Mouse (Mus musculus) intestine, embryonic 16.5 days (tissue): ENCODE measurements around the gene Arhgap28. TPM values are rescaled to one million over a fixed set of nuclear protein-coding genes. Genes with fewer than 3 reads are reported as not detected.
A peak's percentile ranks its signal among the peaks of the same experiment; 100 is the strongest.

Source experiments
- ATAC-seq: fragments of 200-750 bp; cut with Nextera tagmentation; 2 replicates; pipeline ENCODE4 v1.8.0; 2017; ENCODE audit warnings: moderate TSS enrichment, moderate library complexity
- H3K27ac ChIP-seq: fragments of 300-500 bp; sonication (generic); 2 replicates; pipeline ENCODE4 v1.5.1; 2014; ENCODE audit warnings: mild to moderate bottlenecking, low read length
- H3K27me3 ChIP-seq: fragments of 300-500 bp; sonication (generic); replicated peaks from 2 replicates; pipeline ENCODE4 v1.6.1; 2014; ENCODE audit warnings: low read length, control low read depth, mixed read lengths; ENCODE audit not compliant: control insufficient read depth, insufficient read depth
- H3K36me3 ChIP-seq: fragments of 300-500 bp; sonication (generic); 2 replicates; pipeline ENCODE4 v1.6.1; 2014; ENCODE audit warnings: low read length, control low read depth; ENCODE audit not compliant: control insufficient read depth, insufficient read depth
- H3K4me1 ChIP-seq: fragments of 300-500 bp; sonication (generic); 2 replicates; pipeline ENCODE4 v1.6.1; 2014; ENCODE audit warnings: low read length, control low read depth, mixed read lengths; ENCODE audit not compliant: control insufficient read depth, insufficient read depth
- H3K4me2 ChIP-seq: fragments of 300-500 bp; sonication (generic); 2 replicates; pipeline ENCODE4 v1.6.1; 2014; ENCODE audit warnings: low read depth, low read length, control low read depth
- H3K4me3 ChIP-seq: fragments of 300-500 bp; sonication (generic); 2 replicates; pipeline ENCODE4 v1.5.1; 2014; ENCODE audit warnings: mild to moderate bottlenecking, low read length
- H3K9ac ChIP-seq: fragments of 300-500 bp; sonication (generic); 2 replicates; pipeline ENCODE4 v1.6.1; 2014; ENCODE audit warnings: low read depth, low read length
- H3K9me3 ChIP-seq: fragments of 300-500 bp; sonication (generic); 2 replicates; pipeline ENCODE4 v1.6.1; 2016; ENCODE audit warnings: low read length, control low read depth; ENCODE audit not compliant: control insufficient read depth
- WGBS: fragments of 180-500 bp; shearing (Covaris S2); extraction: QIAGEN DNeasy Blood & Tissue Kit; methylation state at CpG from one replicate; pipeline ENCODE4 v1.1.7; 2014; 5-methylcytosine and 5-hydroxymethylcytosine counted together
- polyA plus RNA-seq: library from polyadenylated mRNA; unstranded; fragments of >200 nt; fragmentation: Nextera tagmentation; extraction: Ambion mirVana; gene quantifications from 2 replicates; pipeline ENCODE4 v1.2.1, GENCODE M21; 2015

Gene Arhgap28
- polyA plus RNA-seq, 1 experiment from 2014 or later, result 12.7 TPM

- no peak for ATAC-seq
- no peaks in the 10 kb centered on the region for H3K36me3 ChIP-seq
- no peaks in the 10 kb centered on the region for H3K9me3 ChIP-seq
- H3K4me3 ChIP-seq, result no peak overlapping the region
- H3K4me2 ChIP-seq, result no peak overlapping the region
- no peaks in the 10 kb centered on the region for H3K27me3 ChIP-seq
- H3K27ac ChIP-seq, result no peak overlapping the region
- 40% methylated on average over 3 of the region's 3 CpGs for WGBS
- H3K9ac ChIP-seq, result no peak overlapping the region
- H3K4me1 ChIP-seq, result no peaks in the 10 kb centered on the region; the same call in 1 of the 2 replicates
Observed at GRCm38 (mm10) chr17:68017095-68017494, 13.2 kb upstream of the Arhgap28 start.

DNA sequence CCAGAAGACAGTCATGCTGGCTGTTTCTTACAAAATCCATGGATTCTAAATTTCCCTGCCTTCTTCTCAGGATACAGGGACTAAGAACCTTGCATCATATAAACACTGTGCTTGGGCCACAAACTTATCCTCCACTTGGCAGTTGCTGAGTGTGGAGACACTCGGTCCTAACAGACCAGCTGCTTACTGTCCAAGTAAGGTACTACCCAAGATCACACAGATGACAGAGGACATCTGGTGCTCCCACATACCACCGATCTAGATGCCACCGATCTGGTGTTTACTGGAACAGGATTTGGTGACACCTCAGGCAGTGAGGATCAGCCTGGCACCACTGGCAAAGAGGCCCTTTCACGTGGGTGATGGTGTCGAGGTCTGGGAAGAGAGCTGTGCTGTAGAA lies 7.7 kb upstream of the Arhgap28 start:
- no peaks in the 10 kb centered on the region for H3K27me3 ChIP-seq
- H3K9me3 ChIP-seq, result no peaks in the 10 kb centered on the region
- no peaks in the 10 kb centered on the region for H3K4me1 ChIP-seq
- H3K27ac ChIP-seq, result no peak overlapping the region
- no peak for ATAC-seq
- H3K4me2 ChIP-seq, result no peak overlapping the region
- no peak overlapping the region for H3K4me3 ChIP-seq
- 70% methylated on average over 5 of the region's 5 CpGs for WGBS
- no peaks in the 10 kb centered on the region for H3K36me3 ChIP-seq
- no peak overlapping the region for H3K9ac ChIP-seq

GRCm38 (mm10) chr17:68010041-68010440 lies 6.1 kb upstream of the Arhgap28 start:
- Histone ChIP-seq H3K4me1 (0 out of 2 replicates have a peak, but pooled peaks cover under 1% of the 10 kb centered on the region), H3K36me3 (no peaks in the 10 kb centered on the region), H3K4me3 (no peak overlapping the region), H3K4me2 (no peak overlapping the region), H3K27me3 (no peaks in the 10 kb centered on the region), H3K27ac (no peak overlapping the region), H3K9ac (no peak overlapping the region), H3K9me3 (no peaks in the 10 kb centered on the region)
- WGBS, result 94% methylated on average over 5 of the region's 5 CpGs
- ATAC-seq, result no peak

DNA sequence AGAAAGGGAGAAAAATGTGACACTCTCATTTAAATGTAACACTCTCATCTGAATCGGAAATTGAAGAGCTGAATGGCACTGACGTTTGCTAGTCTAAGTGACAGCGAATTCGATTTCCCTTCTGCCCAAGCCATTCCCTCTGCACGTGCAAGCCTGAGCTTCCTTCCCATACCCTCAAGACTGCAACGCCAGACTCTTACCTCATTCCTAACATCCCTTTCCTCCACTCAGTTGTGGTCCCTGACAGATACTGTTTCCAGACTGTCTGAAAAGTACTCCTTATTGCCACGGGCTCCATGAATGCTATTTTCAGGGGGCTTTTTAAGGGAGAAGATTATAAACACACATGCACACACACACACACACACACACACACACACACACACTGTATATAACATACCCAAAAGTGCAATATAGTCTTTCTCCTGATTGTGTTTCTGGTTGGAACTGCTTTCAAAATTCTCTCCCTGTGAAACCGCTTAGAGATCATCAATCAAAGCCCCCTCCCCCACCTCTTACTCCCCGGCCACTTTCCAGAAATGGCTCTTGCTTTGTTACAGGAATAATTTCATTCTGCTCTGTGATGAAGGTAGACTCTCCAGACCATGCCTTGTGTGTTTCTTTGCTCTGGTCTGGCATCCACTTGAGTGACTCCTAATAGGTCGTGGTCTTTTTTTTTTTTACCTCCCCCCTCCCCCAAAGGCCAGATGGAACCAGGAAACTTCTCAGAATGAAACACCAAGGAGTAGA lies 836 bp upstream of the Arhgap28 start:
- Histone ChIP-seq H3K36me3 (no peaks in the 10 kb centered on the region), H3K9me3 (no peaks in the 10 kb centered on the region), H3K27me3 (no peaks in the 10 kb centered on the region), H3K4me1 (peaks cover 3% of the 10 kb centered on the region; the same call in 1 of the 2 replicates), H3K9ac (peak overlapping the region; percentile 75), H3K4me3 (peak overlapping the region; percentile 72), H3K4me2 (peak overlapping the region; percentile 50), H3K27ac (peak overlapping the region; percentile 75)
- peak; percentile 49 for ATAC-seq
- WGBS, result 6% methylated on average over 10 of the region's 10 CpGs

- peak overlapping the region; percentile 50 for H3K4me2 ChIP-seq
- H3K9me3 ChIP-seq, result no peaks in the 10 kb centered on the region
- peaks cover 3% of the 10 kb centered on the region; the same call in 1 of the 2 replicates for H3K4me1 ChIP-seq
- WGBS, result 16% methylated on average over 17 of the region's 17 CpGs
- peak overlapping the region; percentile 72 for H3K4me3 ChIP-seq
- H3K9ac ChIP-seq, result peak overlapping the region; percentile 75; the same call in 1 of the 2 replicates
- H3K27ac ChIP-seq, result no peak overlapping the region; the same call in 1 of the 2 replicates
- no peaks in the 10 kb centered on the region for H3K27me3 ChIP-seq
- ATAC-seq, result no peak
- H3K36me3 ChIP-seq, result no peaks in the 10 kb centered on the region
Observed at GRCm38 (mm10) chr17:68002608-68003595, 1.0 kb downstream of the Arhgap28 start.

- no peak overlapping the region for H3K4me3 ChIP-seq
- H3K9me3 ChIP-seq, result no peaks in the 10 kb centered on the region
- no peak for ATAC-seq
- H3K27ac ChIP-seq, result no peak overlapping the region
- H3K36me3 ChIP-seq, result no peaks in the 10 kb centered on the region
- no peak overlapping the region for H3K9ac ChIP-seq
- H3K4me2 ChIP-seq, result no peak overlapping the region
- WGBS, result 51% methylated on average over 8 of the region's 8 CpGs
- H3K4me1 ChIP-seq, result peaks cover 17% of the 10 kb centered on the region
- H3K27me3 ChIP-seq, result no peaks in the 10 kb centered on the region
Observed at GRCm38 (mm10) chr17:67999801-68000200, 4.1 kb downstream of the Arhgap28 start.

DNA sequence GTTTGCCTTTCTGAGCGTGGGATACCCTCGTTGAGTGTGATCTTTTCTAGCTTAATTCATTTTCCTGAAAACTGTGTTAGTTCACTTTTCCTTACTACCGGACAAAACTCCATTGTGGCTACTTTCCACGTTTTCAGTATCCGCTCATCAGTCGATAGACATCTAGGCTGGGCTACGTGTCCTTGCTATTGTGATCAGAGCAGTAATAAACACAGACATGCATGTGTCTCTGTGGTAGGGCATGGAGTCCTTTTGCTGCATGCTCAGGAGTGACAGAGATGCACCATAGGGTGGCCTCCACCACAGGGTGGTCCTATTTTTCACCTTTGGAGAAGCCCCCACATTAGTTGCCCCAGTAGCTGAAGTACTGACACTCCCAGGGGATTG lies 7.2 kb downstream of the Arhgap28 start:
- peak overlapping the region; percentile 13; the same call in 1 of the 2 replicates for H3K27ac ChIP-seq
- H3K27me3 ChIP-seq, result no peaks in the 10 kb centered on the region
- H3K4me3 ChIP-seq, result no peak overlapping the region
- no peak overlapping the region for H3K9ac ChIP-seq
- ATAC-seq, result no peak
- H3K9me3 ChIP-seq, result no peaks in the 10 kb centered on the region
- WGBS, result 68% methylated on average over 7 of the region's 7 CpGs
- H3K4me1 ChIP-seq, result peaks cover 17% of the 10 kb centered on the region
- H3K36me3 ChIP-seq, result no peaks in the 10 kb centered on the region
- no peak overlapping the region for H3K4me2 ChIP-seq

DNA sequence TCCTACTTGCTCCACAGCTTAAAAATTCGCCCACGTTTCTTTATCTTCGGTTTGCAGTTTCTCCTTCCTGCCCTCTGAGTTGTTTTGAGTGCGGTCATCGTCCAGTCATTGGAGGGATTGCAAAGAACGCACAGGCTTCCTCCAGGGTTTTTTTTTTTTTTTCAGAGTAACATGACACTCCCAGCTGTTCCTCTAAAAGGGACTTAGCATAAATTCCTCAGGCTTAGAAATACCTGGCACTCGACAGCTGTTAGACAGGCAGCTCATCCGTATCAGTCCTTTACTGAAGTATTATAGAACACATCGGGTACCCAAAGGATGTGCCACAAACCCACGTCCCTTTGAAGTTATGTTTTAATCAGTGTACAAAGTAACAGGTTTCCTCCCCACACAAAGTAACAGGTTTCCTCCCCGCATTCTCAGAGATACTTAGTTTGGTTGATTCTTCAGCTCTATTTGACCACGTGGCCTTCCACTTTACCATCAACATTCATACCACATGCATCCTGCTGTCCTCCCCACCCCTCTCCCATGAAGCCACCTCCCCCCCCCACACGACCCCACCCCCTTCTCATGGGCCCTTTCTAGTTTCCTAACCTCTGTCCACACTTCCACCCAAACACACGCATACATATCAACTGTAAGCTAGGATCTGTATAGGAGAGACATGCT lies 7.7 kb downstream of the Arhgap28 start:
- Histone ChIP-seq H3K36me3 (no peaks in the 10 kb centered on the region), H3K9me3 (no peaks in the 10 kb centered on the region), H3K27ac (peak overlapping the region; percentile 13), H3K9ac (no peak overlapping the region), H3K4me2 (peak overlapping the region; percentile 31; the same call in 1 of the 2 replicates), H3K27me3 (no peaks in the 10 kb centered on the region), H3K4me3 (no peak overlapping the region), H3K4me1 (peaks cover 17% of the 10 kb centered on the region)
- peak; percentile 66 for ATAC-seq
- WGBS, result 11% methylated on average over 14 of the region's 14 CpGs
